Mouse (Mus musculus) olfactory bulb, adult 2 months (tissue): ENCODE data around the gene Ptpn14.

ENCODE experiments used
- CTCF ChIP-seq: fragments of 200-500 bp; IDR thresholded peaks from 2 replicates; pipeline ENCODE4 v1.5.1; 2012; ENCODE audit warnings: low read depth, mild to moderate bottlenecking, low read length, moderate library complexity; ENCODE audit not compliant: insufficient read depth
- POLR2A ChIP-seq: fragments of 200-500 bp; IDR thresholded peaks from 2 replicates; pipeline ENCODE4 v1.6.1; 2012; ENCODE audit warnings: mild to moderate bottlenecking, low read depth, low read length, moderate library complexity; ENCODE audit not compliant: insufficient read depth

DNA sequence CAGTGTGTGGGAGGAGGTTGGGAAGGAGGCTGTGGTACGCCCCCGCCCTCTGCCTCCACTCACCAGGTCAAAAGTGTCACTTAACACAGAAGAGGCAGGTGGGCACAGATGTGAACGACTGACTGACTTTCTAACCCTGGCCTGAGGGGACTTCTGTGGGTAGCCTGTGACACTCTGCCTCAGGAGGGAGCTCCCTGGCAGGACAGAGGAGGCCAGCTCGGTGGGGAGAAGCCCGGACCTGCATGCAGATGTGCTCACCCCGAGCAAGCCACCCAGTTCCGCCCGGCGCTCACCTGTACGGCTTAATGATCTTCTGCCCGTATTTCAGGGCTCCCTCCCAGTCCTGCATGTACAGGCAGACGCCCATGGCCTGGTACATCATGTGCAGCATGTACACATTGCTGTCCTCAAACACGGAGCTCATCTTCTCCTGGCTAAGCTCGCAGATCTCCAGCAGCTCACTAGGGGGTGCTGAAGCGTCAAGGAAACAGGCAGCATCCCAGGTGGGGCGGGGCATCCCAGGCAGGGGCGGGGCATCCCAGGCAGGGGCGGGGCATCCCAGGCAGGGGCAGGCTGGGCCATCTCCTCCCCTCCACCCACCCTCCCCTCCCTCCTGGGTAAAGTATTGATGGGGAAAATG is 155.6 kb downstream of the Ptpn14 start:
- TF ChIP-seq POLR2A = no peak
- TF ChIP-seq CTCF = no peak
